Mouse (Mus musculus): Measurements from ENCODE around the gene Pgf. TPM values are rescaled to one million over a fixed set of nuclear protein-coding genes. Genes with fewer than 3 reads are reported as not detected.

The Pgf gene
- polyA plus RNA-seq (2015; fragmentation: Nextera tagmentation; extraction: Ambion mirVana): 0.36 and 0.45 TPM in 2 replicates

GRCm38 (mm10) chr12:85177740-85178239, at the start of gene Pgf:
Gene Pgf (minus strand): TSS chr12:85177790.
- Histone ChIP-seq H3K27me3 (ENCODE audit: insufficient read depth, low read length) (peaks cover 31% of the 10 kb centered on the region), H3K36me3 (replicated peaks; ENCODE audit: insufficient read depth, low read length) (no peaks in the 10 kb centered on the region), H3K9ac (replicated peaks) (peak within 1 kb of the TSS; percentile 38; the same call in 1 of the 2 replicates), H3K4me3 (ENCODE audit: low read depth, low read length) (peak within 1 kb of the TSS; percentile 36), H3K4me1 (ENCODE audit: insufficient read depth) (peaks cover 8% of the 10 kb centered on the region), H3K9me3 (ENCODE audit: low read length) (no peaks in the 10 kb centered on the region), H3K27ac (ENCODE audit: low read depth) (no peak within 1 kb of the TSS), H3K4me2 (ENCODE audit: low read depth, low read length) (peak within 1 kb of the TSS; percentile 74)
- no peak for TF ChIP-seq EP300 (IDR thresholded peaks at IDR 0.05; ENCODE audit: low read depth)
- TF ChIP-seq CTCF (IDR thresholded peaks at IDR 0.05; ENCODE audit: low read depth): no peak
- WGBS (ENCODE audit: insufficient replicate concordance): 50% methylated on average over 10 of the region's 10 CpGs
- ATAC-seq (no peak), DNase-seq (no peak)

DNA sequence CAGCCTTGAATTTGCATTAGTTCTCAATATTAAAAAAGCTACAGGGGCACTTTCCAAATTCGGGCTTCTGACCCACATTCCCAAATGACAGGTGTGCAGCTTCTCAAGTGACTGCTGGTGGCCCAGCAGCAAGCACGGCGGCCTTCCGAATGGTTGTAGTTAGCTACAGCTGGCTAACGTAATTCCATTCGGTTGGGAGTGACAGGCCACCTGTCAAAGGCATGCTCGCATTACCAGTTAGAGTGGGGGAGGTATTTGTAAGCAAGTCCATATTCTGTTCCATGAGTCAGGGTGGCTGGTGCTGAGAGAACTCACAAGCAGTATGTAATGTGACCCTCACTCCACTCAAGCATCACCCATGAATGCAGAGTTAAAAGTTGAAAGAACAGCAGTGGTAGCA, 49.6 kb upstream of the Pgf start:
- ATAC-seq: no peak
- H3K4me1 ChIP-seq (ENCODE audit: insufficient read depth): no peaks in the 10 kb centered on the region
- no peak overlapping the region for H3K4me2 ChIP-seq (ENCODE audit: low read depth, low read length)
- no peaks in the 10 kb centered on the region for H3K9me3 ChIP-seq (ENCODE audit: low read length)
- no peak overlapping the region for H3K27ac ChIP-seq (ENCODE audit: low read depth)
- TF ChIP-seq EP300 (IDR thresholded peaks at IDR 0.05; ENCODE audit: low read depth) (no peak), CTCF (IDR thresholded peaks at IDR 0.05; ENCODE audit: low read depth) (no peak)
- no peak overlapping the region for H3K4me3 ChIP-seq (ENCODE audit: low read depth, low read length)
- no peak overlapping the region for H3K9ac ChIP-seq (replicated peaks)
- WGBS (ENCODE audit: insufficient replicate concordance): 83% methylated on average over 7 of the region's 7 CpGs
- DNase-seq: no peak
- H3K27me3 ChIP-seq (ENCODE audit: insufficient read depth, low read length): no peaks in the 10 kb centered on the region
- peaks cover 40% of the 10 kb centered on the region for H3K36me3 ChIP-seq (replicated peaks; ENCODE audit: insufficient read depth, low read length)

DNA sequence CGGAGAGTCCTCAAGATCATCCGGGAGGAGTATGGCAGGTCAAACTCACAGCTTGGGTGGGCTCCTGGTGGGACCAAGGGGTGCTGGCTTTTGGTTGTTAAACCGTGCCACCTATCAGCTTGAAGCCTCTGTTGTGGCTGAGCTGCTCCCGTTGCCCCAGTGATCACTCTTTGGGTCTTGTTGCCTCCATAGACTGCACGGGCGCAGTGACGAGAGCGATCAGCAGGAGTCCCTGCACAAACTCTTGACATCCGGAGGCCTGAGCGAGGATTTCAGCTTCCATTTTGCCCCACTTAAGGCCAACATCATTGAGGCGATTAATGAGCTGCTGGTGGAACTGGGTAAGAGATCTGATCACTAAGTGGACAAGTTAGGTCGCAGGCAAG, 42.3 kb upstream of the Pgf start:
- DNase-seq: peak; percentile 45
- peak overlapping the region; percentile 85 for H3K4me3 ChIP-seq (ENCODE audit: low read depth, low read length)
- H3K4me2 ChIP-seq (ENCODE audit: low read depth, low read length): peak overlapping the region; percentile 78
- peaks cover 28% of the 10 kb centered on the region for H3K36me3 ChIP-seq (replicated peaks; ENCODE audit: insufficient read depth, low read length)
- peaks cover 14% of the 10 kb centered on the region; the same call in 1 of the 2 replicates for H3K4me1 ChIP-seq (ENCODE audit: insufficient read depth)
- TF ChIP-seq EP300 (IDR thresholded peaks at IDR 0.05; ENCODE audit: low read depth) (no peak), CTCF (IDR thresholded peaks at IDR 0.05; ENCODE audit: low read depth) (no peak)
- H3K9me3 ChIP-seq (ENCODE audit: low read length): no peaks in the 10 kb centered on the region
- peak overlapping the region; percentile 81 for H3K9ac ChIP-seq (replicated peaks)
- 2% methylated on average over 12 of the region's 12 CpGs for WGBS (ENCODE audit: insufficient replicate concordance)
- H3K27ac ChIP-seq (ENCODE audit: low read depth): peak overlapping the region; percentile 77
- ATAC-seq: peak; percentile 11
- no peaks in the 10 kb centered on the region for H3K27me3 ChIP-seq (ENCODE audit: insufficient read depth, low read length)

DNA sequence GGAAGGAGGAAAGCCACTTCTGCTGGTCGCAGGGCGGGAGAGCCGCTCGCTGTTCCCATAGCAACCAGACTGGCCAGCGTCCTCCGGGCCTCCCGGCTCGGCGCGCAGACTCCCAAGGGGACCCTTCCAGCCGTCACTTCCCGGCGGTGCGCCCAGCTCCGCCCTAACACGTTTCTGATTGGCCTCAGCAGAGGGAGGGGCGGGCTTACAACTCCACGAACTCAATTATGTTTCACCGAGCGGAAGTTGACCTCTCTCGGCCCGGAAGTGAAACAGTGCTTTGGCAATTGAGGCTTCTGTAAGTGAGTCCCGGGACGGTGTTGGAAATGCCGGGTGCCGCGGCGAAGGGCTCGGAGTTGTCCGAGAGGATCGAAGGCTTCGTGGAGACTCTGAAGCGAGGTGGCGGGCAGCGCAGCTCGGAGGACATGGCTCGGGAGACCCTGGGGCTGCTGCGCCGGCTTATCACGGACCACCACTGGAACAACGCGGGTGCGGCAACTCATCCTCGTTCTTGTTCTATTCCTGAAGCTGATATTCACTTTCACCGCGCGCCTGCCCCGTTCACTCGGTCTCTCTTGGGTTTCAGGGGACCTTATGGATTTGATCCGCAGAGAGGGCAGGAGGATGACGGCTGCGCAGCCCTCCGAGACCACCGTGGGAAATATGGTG, 41.8 kb upstream of the Pgf start, which contains the start of gene Eif2b2:
Eif2b2 (plus strand) TSS at position 246 of the 669 bp plus-strand sequence.
- H3K4me2 ChIP-seq (ENCODE audit: low read depth, low read length): peak within 1 kb of the TSS; percentile 78
- H3K9me3 ChIP-seq (ENCODE audit: low read length): no peaks in the 10 kb centered on the region
- H3K4me1 ChIP-seq (ENCODE audit: insufficient read depth): peaks cover 14% of the 10 kb centered on the region; the same call in 1 of the 2 replicates
- H3K27ac ChIP-seq (ENCODE audit: low read depth): peak within 1 kb of the TSS; percentile 77
- H3K36me3 ChIP-seq (replicated peaks; ENCODE audit: insufficient read depth, low read length): peaks cover 24% of the 10 kb centered on the region
- peak; percentile 42; the same call in 1 of the 2 replicates for TF ChIP-seq EP300 (IDR thresholded peaks at IDR 0.05; ENCODE audit: low read depth)
- TF ChIP-seq CTCF (IDR thresholded peaks at IDR 0.05; ENCODE audit: low read depth): no peak
- H3K4me3 ChIP-seq (ENCODE audit: low read depth, low read length): peak within 1 kb of the TSS; percentile 85
- H3K9ac ChIP-seq (replicated peaks): peak within 1 kb of the TSS; percentile 81
- under 1% methylated on average over 54 of the region's 54 CpGs for WGBS (ENCODE audit: insufficient replicate concordance)
- H3K27me3 ChIP-seq (ENCODE audit: insufficient read depth, low read length): no peaks in the 10 kb centered on the region
- DNase-seq (peak; percentile 98), ATAC-seq (peak; percentile 100)

- Histone ChIP-seq H3K9me3 (ENCODE audit: low read length) (no peaks in the 10 kb centered on the region), H3K4me3 (ENCODE audit: low read depth, low read length) (no peak overlapping the region), H3K4me1 (ENCODE audit: insufficient read depth) (peaks cover 14% of the 10 kb centered on the region; the same call in 1 of the 2 replicates), H3K27ac (ENCODE audit: low read depth) (no peak overlapping the region), H3K36me3 (replicated peaks; ENCODE audit: insufficient read depth, low read length) (peaks cover 10% of the 10 kb centered on the region), H3K9ac (replicated peaks) (no peak overlapping the region), H3K4me2 (ENCODE audit: low read depth, low read length) (no peak overlapping the region), H3K27me3 (ENCODE audit: insufficient read depth, low read length) (no peaks in the 10 kb centered on the region)
- WGBS (ENCODE audit: insufficient replicate concordance): 65% methylated on average over 2 of the region's 2 CpGs
- DNase-seq: no peak
- TF ChIP-seq EP300 (IDR thresholded peaks at IDR 0.05; ENCODE audit: low read depth): no peak
- no peak for TF ChIP-seq CTCF (IDR thresholded peaks at IDR 0.05; ENCODE audit: low read depth)
- no peak for ATAC-seq
Measured at GRCm38 (mm10) chr12:85217733-85218310, 40.2 kb upstream of the Pgf start.

DNA sequence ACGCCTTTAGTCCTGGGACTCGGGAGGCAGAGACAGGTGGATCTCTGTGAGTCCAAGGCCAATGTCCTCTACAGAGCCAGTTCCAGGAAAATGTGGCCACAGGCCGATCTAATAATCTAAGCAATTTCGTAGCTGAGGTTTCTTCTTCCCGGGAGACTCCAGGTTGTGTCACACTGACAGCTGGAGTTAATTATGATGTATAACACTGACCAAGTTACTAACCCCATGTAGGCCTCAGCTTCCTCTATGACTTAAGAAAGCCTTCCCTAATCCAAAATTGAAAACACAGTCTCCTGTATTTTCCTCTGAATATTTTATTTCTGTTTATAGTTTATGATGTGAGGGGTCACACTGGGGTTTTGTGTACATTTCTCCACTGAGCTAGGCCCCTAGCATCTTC, 37.4 kb upstream of the Pgf start:
- no peak overlapping the region for H3K4me3 ChIP-seq (ENCODE audit: low read depth, low read length)
- H3K27ac ChIP-seq (ENCODE audit: low read depth): no peak overlapping the region
- DNase-seq: no peak
- H3K27me3 ChIP-seq (ENCODE audit: insufficient read depth, low read length): no peaks in the 10 kb centered on the region
- peaks cover 8% of the 10 kb centered on the region; the same call in 1 of the 2 replicates for H3K4me1 ChIP-seq (ENCODE audit: insufficient read depth)
- WGBS (ENCODE audit: insufficient replicate concordance): 73% methylated on average over 5 of the region's 5 CpGs
- H3K36me3 ChIP-seq (replicated peaks; ENCODE audit: insufficient read depth, low read length): no peaks in the 10 kb centered on the region
- TF ChIP-seq CTCF (IDR thresholded peaks at IDR 0.05; ENCODE audit: low read depth): no peak
- TF ChIP-seq EP300 (IDR thresholded peaks at IDR 0.05; ENCODE audit: low read depth): no peak
- ATAC-seq: no peak
- no peak overlapping the region for H3K9ac ChIP-seq (replicated peaks)
- H3K4me2 ChIP-seq (ENCODE audit: low read depth, low read length): no peak overlapping the region
- no peaks in the 10 kb centered on the region for H3K9me3 ChIP-seq (ENCODE audit: low read length)

Measured in liver, postnatal 0 days (tissue).